Mouse (Mus musculus) kidney, postnatal 0 days (tissue): ENCODE measurements around the gene Zfyve9. TPM values are rescaled to one million over a fixed set of nuclear protein-coding genes. Genes with fewer than 3 reads are reported as not detected.

Experiments used
- ATAC-seq: fragments of 200-750 bp; cut with Nextera tagmentation; replicated peaks from 2 replicates; pipeline ENCODE4 v1.8.0; 2017; ENCODE audit warnings: low read depth, moderate number of reproducible peaks, moderate TSS enrichment, moderate library complexity; ENCODE audit not compliant: low FRiP score
- DNase-seq: peaks from one replicate; pipeline ENCODE4 v3.0.0-alpha.2; 2016; ENCODE audit warnings: low spot score
- H3K27ac ChIP-seq: fragments of 300-500 bp; sonication (generic); 2 replicates; pipeline ENCODE4 v1.5.1; 2014; ENCODE audit warnings: mild to moderate bottlenecking
- H3K27me3 ChIP-seq: fragments of 300-500 bp; sonication (generic); 2 replicates; pipeline ENCODE4 v1.6.1; 2014; ENCODE audit warnings: low read length, mixed read lengths; ENCODE audit not compliant: insufficient read depth
- H3K36me3 ChIP-seq: fragments of 300-500 bp; sonication (generic); 2 replicates; pipeline ENCODE4 v1.6.1; 2014; ENCODE audit warnings: low read length, mixed read lengths; ENCODE audit not compliant: insufficient read depth
- H3K4me1 ChIP-seq: fragments of 300-500 bp; sonication (generic); replicated peaks from 2 replicates; pipeline ENCODE4 v1.6.1; 2014; ENCODE audit warnings: antibody characterized with exemption, low read length, mixed read lengths; ENCODE audit not compliant: insufficient read depth
- H3K4me2 ChIP-seq: fragments of 300-500 bp; sonication (generic); 2 replicates; pipeline ENCODE4 v1.6.1; 2014; ENCODE audit warnings: mild to moderate bottlenecking, low read length, moderate library complexity, mixed read lengths
- H3K4me3 ChIP-seq: fragments of 300-500 bp; sonication (generic); replicated peaks from 2 replicates; pipeline ENCODE4 v1.5.1; 2014; ENCODE audit warnings: low read depth, low read length
- H3K9ac ChIP-seq: fragments of 300-500 bp; sonication (generic); 2 replicates; pipeline ENCODE4 v1.6.1; 2014; ENCODE audit warnings: low read depth, low read length
- H3K9me3 ChIP-seq: fragments of 300-500 bp; sonication (generic); replicated peaks from 2 replicates; pipeline ENCODE4 v1.6.1; 2016; ENCODE audit warnings: low read length, inconsistent platforms, mixed read lengths
- CTCF ChIP-seq: IDR thresholded peaks from 2 replicates; pipeline ENCODE4 v1.5.1; 2016; ENCODE audit warnings: antibody characterized with exemption, low read depth, mild to moderate bottlenecking, moderate library complexity
- WGBS: fragments of 180-500 bp; shearing (Covaris S2); extraction: QIAGEN DNeasy Blood & Tissue Kit; methylation state at CpG from one replicate; pipeline ENCODE4 v1.1.7; 2014; 5-methylcytosine and 5-hydroxymethylcytosine counted together
- polyA plus RNA-seq: library from polyadenylated mRNA; unstranded; fragments of >200 nt; fragmentation: Nextera tagmentation; extraction: Ambion mirVana; gene quantifications from 2 replicates; pipeline ENCODE4 v1.2.1, GENCODE M21; 2015

Gene Zfyve9
- polyA plus RNA-seq, 1 experiment from 2014 or later, result 3.8 TPM

DNA sequence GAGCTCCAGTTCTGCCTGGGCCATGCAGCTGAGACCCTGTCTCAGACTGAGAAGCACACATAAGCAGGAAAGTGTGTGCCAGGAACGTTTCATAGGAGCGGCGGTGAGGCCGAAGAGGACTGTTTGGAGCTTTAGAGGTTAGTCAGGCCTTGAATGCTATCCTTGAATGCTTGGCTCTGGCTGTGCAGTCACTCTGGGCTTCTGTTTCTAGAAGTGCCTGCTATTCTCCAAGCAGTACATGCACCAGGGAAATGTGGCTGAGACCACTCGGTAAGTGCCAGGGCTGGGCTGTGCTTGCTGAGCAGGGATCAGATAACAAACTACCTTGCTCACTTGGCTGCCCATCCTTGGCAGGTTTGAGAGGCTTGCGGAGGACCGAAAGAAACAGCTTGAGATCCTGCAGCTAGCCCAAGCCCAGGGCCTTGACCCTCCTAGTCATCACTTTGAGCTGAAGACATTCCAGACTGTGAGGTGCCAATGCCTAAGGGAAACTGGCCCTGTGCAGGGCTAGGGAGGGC, 151.2 kb downstream of the Zfyve9 start:
- Histone ChIP-seq H3K27me3 (no peaks in the 10 kb centered on the region), H3K4me1 (no peaks in the 10 kb centered on the region), H3K27ac (peak overlapping the region; percentile 25; the same call in 1 of the 2 replicates), H3K4me2 (no peak overlapping the region), H3K36me3 (peaks cover 56% of the 10 kb centered on the region), H3K9ac (no peak overlapping the region), H3K4me3 (no peak overlapping the region), H3K9me3 (no peaks in the 10 kb centered on the region)
- 52% methylated on average over 7 of the region's 7 CpGs for WGBS
- peak; percentile 66 for DNase-seq
- TF ChIP-seq CTCF, result no peak
- peak; percentile 51; the same call in 1 of the 2 replicates for ATAC-seq

DNA sequence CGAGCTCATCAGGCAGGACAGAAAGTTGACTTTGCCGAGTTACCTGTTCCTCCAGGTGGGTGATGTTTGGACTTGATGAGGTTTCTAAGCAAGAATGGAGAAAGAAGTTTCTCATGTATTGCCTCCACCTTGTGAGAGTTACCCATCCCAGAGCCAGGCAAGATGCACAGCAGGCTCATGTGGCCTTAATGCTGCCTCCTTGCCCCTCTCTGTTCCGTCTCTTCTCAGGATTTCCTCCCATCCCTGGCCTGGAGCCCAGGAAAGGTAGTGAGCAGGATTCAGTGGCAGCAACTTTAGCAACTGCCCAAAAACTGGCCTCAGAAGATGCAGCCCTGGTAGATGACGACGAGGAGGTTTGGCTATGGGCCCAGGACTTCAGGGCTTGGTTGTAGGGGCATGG, 153.5 kb downstream of the Zfyve9 start:
- Histone ChIP-seq H3K27me3 (no peaks in the 10 kb centered on the region), H3K4me3 (no peak overlapping the region), H3K4me1 (no peaks in the 10 kb centered on the region), H3K27ac (no peak overlapping the region), H3K36me3 (peaks cover 41% of the 10 kb centered on the region), H3K4me2 (no peak overlapping the region), H3K9me3 (no peaks in the 10 kb centered on the region), H3K9ac (no peak overlapping the region)
- 85% methylated on average over 5 of the region's 5 CpGs for WGBS
- ATAC-seq (no peak), DNase-seq (no peak)
- no peak for TF ChIP-seq CTCF

GRCm38 (mm10) chr4:108621504-108621903, 159.1 kb downstream of the Zfyve9 start:
- WGBS, result 95% methylated on average over 6 of the region's 6 CpGs
- no peak overlapping the region for H3K27ac ChIP-seq
- H3K27me3 ChIP-seq, result no peaks in the 10 kb centered on the region

GRCm38 (mm10) chr4:108620536-108620935, 160.1 kb downstream of the Zfyve9 start:
- ATAC-seq (no peak), DNase-seq (peak; percentile 4)
- H3K27ac ChIP-seq, result peak overlapping the region; percentile 92; the same call in 1 of the 2 replicates
- H3K36me3 ChIP-seq, result peaks cover 9% of the 10 kb centered on the region
- WGBS, result 10% methylated on average over 8 of the region's 8 CpGs
- H3K27me3 ChIP-seq, result no peaks in the 10 kb centered on the region
- TF ChIP-seq CTCF, result no peak
- H3K4me3 ChIP-seq, result peak overlapping the region; percentile 81
- H3K4me2 ChIP-seq, result peak overlapping the region; percentile 89
- no peaks in the 10 kb centered on the region for H3K9me3 ChIP-seq
- peaks cover 6% of the 10 kb centered on the region; the same call in 1 of the 2 replicates for H3K4me1 ChIP-seq
- H3K9ac ChIP-seq, result peak overlapping the region; percentile 89

More at GRCm38 (mm10) chr4:108621504-108621903, 159.1 kb downstream of the Zfyve9 start:
- Histone ChIP-seq H3K4me3 (no peak overlapping the region), H3K4me2 (no peak overlapping the region), H3K9ac (no peak overlapping the region), H3K36me3 (peaks cover 15% of the 10 kb centered on the region), H3K4me1 (peaks cover 6% of the 10 kb centered on the region; the same call in 1 of the 2 replicates), H3K9me3 (no peaks in the 10 kb centered on the region)
- DNase-seq (no peak), ATAC-seq (no peak)
- TF ChIP-seq CTCF, result peak; percentile 19; the same call in 1 of the 2 replicates

DNA sequence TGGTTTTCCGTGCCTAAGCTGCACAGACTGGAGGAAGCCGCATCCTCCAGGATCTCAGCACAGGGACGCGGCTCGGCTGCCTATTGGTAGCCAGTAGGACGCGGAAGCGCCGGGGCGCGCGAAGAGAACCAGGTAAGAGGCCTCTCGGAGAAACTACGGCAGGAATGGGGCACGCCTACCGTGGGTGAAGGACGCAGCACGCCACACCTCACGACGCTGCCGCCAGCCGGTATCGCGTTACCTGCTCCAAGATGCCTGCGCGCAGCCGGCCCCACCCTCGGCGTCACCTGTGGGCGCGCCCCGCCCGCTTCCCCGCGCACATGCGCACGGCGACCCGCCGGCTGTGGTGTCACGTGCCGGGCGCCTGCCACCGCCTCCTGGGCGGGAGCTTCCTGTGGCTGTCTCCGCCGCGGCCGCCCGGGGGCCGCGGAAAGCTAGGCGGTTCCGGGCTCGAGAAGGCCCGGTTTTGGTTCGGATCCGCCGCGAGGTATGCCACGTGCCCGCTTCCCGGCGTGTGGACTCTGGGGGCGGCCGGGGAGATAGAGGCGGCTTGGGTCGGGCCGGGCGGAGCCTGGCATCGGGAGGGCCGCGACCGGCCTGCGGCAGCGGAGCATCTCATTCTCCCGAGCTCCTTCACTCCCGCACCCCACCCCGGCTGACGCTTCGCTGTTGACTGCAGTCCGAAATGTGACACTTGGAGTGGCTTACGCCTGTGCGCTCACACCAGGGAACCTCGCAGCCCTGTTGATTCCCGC, 160.8 kb downstream of the Zfyve9 start, which contains the start of gene Cc2d1b:
Gene Cc2d1b (plus strand): TSS at position 354 of the 755 bp plus-strand sequence.
- WGBS, result under 1% methylated on average over 84 of the region's 86 CpGs
- Histone ChIP-seq H3K9ac (peak within 1 kb of the TSS; percentile 89), H3K36me3 (peaks cover 2% of the 10 kb centered on the region; the same call in 1 of the 2 replicates), H3K4me3 (peak within 1 kb of the TSS; percentile 81), H3K9me3 (no peaks in the 10 kb centered on the region), H3K27me3 (no peaks in the 10 kb centered on the region), H3K4me2 (peak within 1 kb of the TSS; percentile 89), H3K27ac (peak within 1 kb of the TSS; percentile 92), H3K4me1 (peaks cover 6% of the 10 kb centered on the region; the same call in 1 of the 2 replicates)
- peak; percentile 94 for ATAC-seq
- peak; percentile 91 for DNase-seq
- no peak for TF ChIP-seq CTCF

DNA sequence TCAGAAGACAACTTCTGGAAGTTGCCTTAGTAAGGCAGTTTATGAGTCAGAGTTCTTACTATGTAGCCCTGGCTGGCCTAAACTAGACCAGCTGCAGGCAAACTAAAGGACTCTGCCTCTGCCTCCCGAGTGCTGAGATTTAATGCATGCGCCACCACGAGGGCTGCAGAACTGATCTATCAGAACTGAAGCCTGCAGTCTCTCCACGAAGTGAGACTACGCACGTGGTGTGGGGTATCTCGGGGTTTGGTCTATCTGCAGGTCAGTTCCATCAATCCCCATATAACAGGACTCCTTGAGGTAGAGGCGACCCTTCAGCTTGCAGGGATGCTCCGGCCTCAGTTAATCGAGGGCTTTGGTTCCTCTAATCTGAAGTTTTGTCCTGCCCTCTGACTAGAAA, 161.4 kb downstream of the Zfyve9 start:
- ATAC-seq (peak; percentile 45), DNase-seq (peak; percentile 54)
- Histone ChIP-seq H3K27ac (peak overlapping the region; percentile 92), H3K27me3 (no peaks in the 10 kb centered on the region), H3K4me2 (peak overlapping the region; percentile 89), H3K4me1 (peaks cover 6% of the 10 kb centered on the region; the same call in 1 of the 2 replicates), H3K9me3 (no peaks in the 10 kb centered on the region), H3K4me3 (peak overlapping the region; percentile 81), H3K36me3 (no peaks in the 10 kb centered on the region), H3K9ac (peak overlapping the region; percentile 89)
- 0% methylated on average over 10 of the region's 10 CpGs for WGBS
- no peak for TF ChIP-seq CTCF
